Mouse (Mus musculus): ENCODE measurements around the gene Stk4. TPM values are rescaled to one million over a fixed set of nuclear protein-coding genes. Genes with fewer than 3 reads are reported as not detected.

The Stk4 gene
- polyA plus RNA-seq (2012; rRNA removed): 14.7 and 14.8 TPM in 2 replicates

DNA sequence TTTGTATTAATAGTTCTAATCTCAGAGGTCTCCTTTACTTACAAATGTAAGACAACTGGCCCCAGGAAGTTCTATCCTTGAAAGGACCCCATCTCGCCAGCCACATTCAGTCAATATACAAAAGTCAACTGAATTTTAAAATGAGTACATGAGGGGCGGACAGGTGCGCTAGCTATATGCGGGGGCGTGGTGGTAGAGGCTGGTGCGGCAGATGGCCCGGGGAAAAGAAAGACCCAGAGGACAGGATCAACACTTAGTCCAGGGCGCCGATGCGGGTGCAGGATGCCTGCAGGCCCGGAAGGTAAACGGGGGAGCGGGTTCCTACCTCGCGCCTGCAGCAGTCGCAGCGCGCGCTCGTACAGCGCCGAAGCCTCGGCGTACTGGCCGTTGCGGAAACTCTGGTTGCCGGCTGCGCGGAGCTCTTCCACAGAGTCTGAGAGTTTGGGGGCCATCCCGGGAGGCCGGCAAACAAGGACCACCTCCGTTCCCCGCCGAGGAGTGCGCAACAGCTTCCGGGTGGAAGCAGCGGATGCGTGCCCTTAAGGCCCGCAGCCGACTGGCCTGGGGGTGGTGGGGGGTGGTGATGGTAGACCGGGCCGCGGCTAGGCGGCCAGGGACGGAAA, at the start of gene Stk4:
Gene Stk4 (plus strand): TSS at position 181 of the 623 bp plus-strand sequence.
- H3K36me3 ChIP-seq (ENCODE audit: control insufficient read depth, insufficient read depth, low read length): peaks cover 1% of the 10 kb centered on the region; the same call in 1 of the 2 replicates
- no peaks in the 10 kb centered on the region for H3K27me3 ChIP-seq (ENCODE audit: control insufficient read depth, insufficient read depth, low read length)
- H3K4me1 ChIP-seq (ENCODE audit: control insufficient read depth, insufficient read depth, low read length): peaks cover 9% of the 10 kb centered on the region
- peak within 1 kb of the TSS; percentile 93 for H3K4me3 ChIP-seq (ENCODE audit: control insufficient read depth, low read depth, low read length)
- peak within 1 kb of the TSS; percentile 90 for H3K27ac ChIP-seq (ENCODE audit: control insufficient read depth, insufficient read depth, low read depth, low read length)
- peak; percentile 59; the same call in 1 of the 2 replicates for TF ChIP-seq POLR2A (IDR thresholded peaks at IDR 0.05; ENCODE audit: control insufficient read depth, low read depth, low read length)
- no peak for TF ChIP-seq CTCF (IDR thresholded peaks at IDR 0.05; ENCODE audit: control insufficient read depth, insufficient read depth, insufficient replicate concordance, low read depth, low read length)

DNA sequence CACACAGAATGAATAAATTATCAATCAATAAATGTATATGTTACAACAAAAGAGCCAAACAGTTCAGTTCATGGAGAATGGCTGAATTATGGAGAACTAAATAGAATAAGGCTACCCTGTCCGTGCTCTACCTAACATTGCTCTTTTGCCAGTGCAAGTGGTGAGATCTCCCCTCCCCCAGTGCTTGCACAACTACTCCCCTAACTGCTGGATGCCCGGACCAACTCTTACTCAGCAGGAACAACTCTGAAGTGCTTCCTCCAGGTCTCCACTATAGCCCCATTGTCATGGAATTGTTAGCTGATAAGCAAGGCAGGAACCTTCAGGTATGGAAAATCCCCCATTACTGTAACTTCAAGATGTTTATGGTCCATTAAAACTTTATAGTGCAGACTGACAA, 48.0 kb upstream of the Stk4 start:
- H3K27me3 ChIP-seq (ENCODE audit: control insufficient read depth, insufficient read depth, low read length): no peaks in the 10 kb centered on the region
- no peak overlapping the region for H3K27ac ChIP-seq (ENCODE audit: control insufficient read depth, insufficient read depth, low read depth, low read length)
- no peaks in the 10 kb centered on the region for H3K4me1 ChIP-seq (ENCODE audit: control insufficient read depth, insufficient read depth, low read length)
- peaks cover 3% of the 10 kb centered on the region for H3K36me3 ChIP-seq (ENCODE audit: control insufficient read depth, insufficient read depth, low read length)
- TF ChIP-seq CTCF (IDR thresholded peaks at IDR 0.05; ENCODE audit: control insufficient read depth, insufficient read depth, insufficient replicate concordance, low read depth, low read length): no peak
- TF ChIP-seq POLR2A (IDR thresholded peaks at IDR 0.05; ENCODE audit: control insufficient read depth, low read depth, low read length): no peak
- no peak overlapping the region for H3K4me3 ChIP-seq (ENCODE audit: control insufficient read depth, low read depth, low read length)

DNA sequence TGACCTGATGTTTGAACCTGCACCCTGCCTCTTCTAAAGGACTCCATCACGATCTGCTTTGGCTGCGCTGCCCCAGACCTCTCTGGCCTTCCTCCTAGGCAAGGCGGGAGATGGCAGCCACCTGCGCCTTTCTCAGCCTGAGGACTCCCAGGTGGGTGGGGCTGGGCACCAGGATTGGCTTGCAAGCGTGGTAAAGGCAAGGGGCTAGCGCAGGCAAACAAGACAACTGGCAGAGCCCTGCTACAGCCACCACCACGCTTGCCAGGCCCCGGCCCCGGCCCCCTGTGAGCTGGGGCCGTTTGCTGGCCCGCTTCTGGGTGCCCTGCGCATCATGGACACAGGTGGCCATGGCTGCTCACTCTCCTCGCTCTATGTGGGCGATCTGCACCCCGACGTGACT, 45.0 kb upstream of the Stk4 start, which contains the start of gene Pabpc1l:
Gene Pabpc1l (plus strand): TSS at position 301 of the 400 bp plus-strand sequence.
- no peaks in the 10 kb centered on the region for H3K27me3 ChIP-seq (ENCODE audit: control insufficient read depth, insufficient read depth, low read length)
- H3K36me3 ChIP-seq (ENCODE audit: control insufficient read depth, insufficient read depth, low read length): no peaks in the 10 kb centered on the region
- no peaks in the 10 kb centered on the region for H3K4me1 ChIP-seq (ENCODE audit: control insufficient read depth, insufficient read depth, low read length)
- TF ChIP-seq POLR2A (IDR thresholded peaks at IDR 0.05; ENCODE audit: control insufficient read depth, low read depth, low read length) (no peak), CTCF (IDR thresholded peaks at IDR 0.05; ENCODE audit: control insufficient read depth, insufficient read depth, insufficient replicate concordance, low read depth, low read length) (no peak)
- no peak within 1 kb of the TSS for H3K27ac ChIP-seq (ENCODE audit: control insufficient read depth, insufficient read depth, low read depth, low read length)
- H3K4me3 ChIP-seq (ENCODE audit: control insufficient read depth, low read depth, low read length): no peak within 1 kb of the TSS

DNA sequence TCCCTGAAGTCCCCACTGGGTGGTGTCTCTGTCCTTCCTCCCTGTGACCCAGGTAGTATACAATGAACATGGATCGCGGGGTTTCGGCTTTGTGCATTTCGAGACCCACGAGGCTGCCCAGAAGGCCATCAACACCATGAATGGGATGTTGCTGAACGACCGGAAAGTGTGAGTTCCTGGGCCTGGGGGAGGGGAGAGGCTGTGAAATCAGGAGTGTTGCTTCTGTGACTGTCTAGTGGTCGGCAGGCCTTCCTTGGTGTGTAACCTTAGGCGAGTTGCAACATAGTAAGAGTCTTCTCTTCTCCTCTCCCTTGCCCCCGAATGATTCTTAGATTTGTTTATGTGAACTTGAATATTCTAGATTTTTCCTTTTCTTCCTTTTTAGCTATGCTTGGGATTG, 39.0 kb upstream of the Stk4 start:
- no peaks in the 10 kb centered on the region for H3K27me3 ChIP-seq (ENCODE audit: control insufficient read depth, insufficient read depth, low read length)
- no peak overlapping the region for H3K4me3 ChIP-seq (ENCODE audit: control insufficient read depth, low read depth, low read length)
- no peak for TF ChIP-seq CTCF (IDR thresholded peaks at IDR 0.05; ENCODE audit: control insufficient read depth, insufficient read depth, insufficient replicate concordance, low read depth, low read length)
- no peak for TF ChIP-seq POLR2A (IDR thresholded peaks at IDR 0.05; ENCODE audit: control insufficient read depth, low read depth, low read length)
- H3K36me3 ChIP-seq (ENCODE audit: control insufficient read depth, insufficient read depth, low read length): no peaks in the 10 kb centered on the region
- H3K4me1 ChIP-seq (ENCODE audit: control insufficient read depth, insufficient read depth, low read length): peaks cover 2% of the 10 kb centered on the region; the same call in 1 of the 2 replicates
- H3K27ac ChIP-seq (ENCODE audit: control insufficient read depth, insufficient read depth, low read depth, low read length): no peak overlapping the region

DNA sequence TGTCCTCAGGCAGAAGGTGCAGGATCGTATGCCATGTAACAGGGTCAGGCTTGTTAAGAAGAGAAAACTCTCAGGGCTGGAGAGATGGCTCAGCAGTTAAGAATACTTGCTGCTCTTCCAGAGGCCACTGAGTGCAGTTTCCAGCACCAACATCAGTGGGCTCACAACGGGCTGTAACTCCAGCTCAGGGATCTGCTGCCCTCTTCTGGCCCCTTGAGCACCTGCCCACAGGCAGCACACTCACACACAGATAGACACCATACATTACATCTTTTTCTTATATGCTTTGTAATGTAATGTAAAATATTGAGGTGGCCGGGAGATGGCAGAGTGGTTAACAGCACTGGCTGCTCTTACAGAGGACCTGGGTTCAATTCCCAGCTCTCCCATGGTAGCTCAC, 37.1 kb upstream of the Stk4 start:
- TF ChIP-seq CTCF (IDR thresholded peaks at IDR 0.05; ENCODE audit: control insufficient read depth, insufficient read depth, insufficient replicate concordance, low read depth, low read length) (no peak; the same call in 1 of the 2 replicates), POLR2A (IDR thresholded peaks at IDR 0.05; ENCODE audit: control insufficient read depth, low read depth, low read length) (no peak)
- no peaks in the 10 kb centered on the region for H3K27me3 ChIP-seq (ENCODE audit: control insufficient read depth, insufficient read depth, low read length)
- H3K4me3 ChIP-seq (ENCODE audit: control insufficient read depth, low read depth, low read length): no peak overlapping the region
- peaks cover 2% of the 10 kb centered on the region; the same call in 1 of the 2 replicates for H3K4me1 ChIP-seq (ENCODE audit: control insufficient read depth, insufficient read depth, low read length)
- H3K36me3 ChIP-seq (ENCODE audit: control insufficient read depth, insufficient read depth, low read length): no peaks in the 10 kb centered on the region
- no peak overlapping the region for H3K27ac ChIP-seq (ENCODE audit: control insufficient read depth, insufficient read depth, low read depth, low read length)

DNA sequence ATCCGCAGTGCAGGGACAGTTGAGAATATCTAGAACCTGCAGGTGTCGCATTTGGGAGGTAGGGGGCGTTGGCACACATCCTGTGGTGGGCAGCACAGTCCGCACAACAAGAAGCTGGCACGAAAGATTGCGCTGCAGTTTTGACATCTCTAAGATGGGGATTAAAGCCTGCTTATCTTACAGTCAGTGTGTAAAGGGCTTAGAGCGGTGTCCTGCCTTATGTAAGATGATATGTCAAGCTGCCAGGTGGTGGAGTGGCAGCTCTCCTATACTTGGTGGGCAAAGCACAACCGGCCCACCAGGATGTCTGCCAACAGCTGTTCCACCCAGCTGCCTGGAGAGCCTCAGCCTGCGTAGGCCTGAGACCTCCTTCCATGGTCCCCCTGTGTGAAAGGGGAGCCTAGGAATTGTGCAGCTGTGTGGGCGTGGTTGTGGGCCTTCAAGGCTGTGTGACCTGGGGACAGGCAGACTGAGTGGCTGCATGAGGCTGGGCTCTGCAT, 33.6 kb upstream of the Stk4 start:
- Histone ChIP-seq H3K36me3 (ENCODE audit: control insufficient read depth, insufficient read depth, low read length) (no peaks in the 10 kb centered on the region), H3K27ac (ENCODE audit: control insufficient read depth, insufficient read depth, low read depth, low read length) (no peak overlapping the region), H3K27me3 (ENCODE audit: control insufficient read depth, insufficient read depth, low read length) (no peaks in the 10 kb centered on the region), H3K4me1 (ENCODE audit: control insufficient read depth, insufficient read depth, low read length) (peaks cover 2% of the 10 kb centered on the region; the same call in 1 of the 2 replicates), H3K4me3 (ENCODE audit: control insufficient read depth, low read depth, low read length) (no peak overlapping the region)
- TF ChIP-seq POLR2A (IDR thresholded peaks at IDR 0.05; ENCODE audit: control insufficient read depth, low read depth, low read length): no peak
- TF ChIP-seq CTCF (IDR thresholded peaks at IDR 0.05; ENCODE audit: control insufficient read depth, insufficient read depth, insufficient replicate concordance, low read depth, low read length): no peak

DNA sequence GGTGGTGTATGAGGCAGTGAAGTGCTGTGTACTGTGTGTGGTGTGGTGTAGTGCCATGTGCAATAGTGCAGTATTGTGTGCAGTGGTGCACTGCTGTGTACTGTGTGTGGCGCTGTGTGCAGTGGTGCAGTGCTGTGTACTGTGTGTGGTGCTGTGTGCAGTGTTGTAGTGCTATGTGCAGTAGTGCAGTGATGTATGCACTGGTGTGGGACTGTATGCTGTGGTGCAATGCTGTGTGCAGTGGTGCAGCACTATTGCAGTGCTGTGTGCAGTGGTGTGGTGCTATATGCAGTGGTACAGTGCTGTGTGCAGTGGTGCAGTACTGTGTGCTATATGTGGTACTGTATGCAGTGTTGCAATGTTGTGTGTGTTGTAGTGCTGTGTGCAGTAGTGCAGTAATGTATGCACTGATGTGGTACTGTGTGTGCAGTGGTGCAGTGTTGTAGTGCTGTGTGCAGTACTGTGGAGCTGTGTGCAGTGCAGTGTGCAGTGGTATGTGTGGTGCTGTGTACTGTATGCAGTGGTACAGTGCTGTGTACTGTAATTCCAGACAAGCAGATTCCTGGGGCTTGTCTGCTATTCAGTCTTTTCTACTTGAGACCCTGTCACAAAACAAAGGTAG, 31.6 kb upstream of the Stk4 start:
- TF ChIP-seq POLR2A (IDR thresholded peaks at IDR 0.05; ENCODE audit: control insufficient read depth, low read depth, low read length) (no peak), CTCF (IDR thresholded peaks at IDR 0.05; ENCODE audit: control insufficient read depth, insufficient read depth, insufficient replicate concordance, low read depth, low read length) (no peak)

More for the DNA sequence above, 31.6 kb upstream of the Stk4 start:
- H3K27me3 ChIP-seq (ENCODE audit: control insufficient read depth, insufficient read depth, low read length): no peaks in the 10 kb centered on the region
- H3K27ac ChIP-seq (ENCODE audit: control insufficient read depth, insufficient read depth, low read depth, low read length): no peak overlapping the region
- no peaks in the 10 kb centered on the region for H3K36me3 ChIP-seq (ENCODE audit: control insufficient read depth, insufficient read depth, low read length)
- H3K4me3 ChIP-seq (ENCODE audit: control insufficient read depth, low read depth, low read length): no peak overlapping the region
- H3K4me1 ChIP-seq (ENCODE audit: control insufficient read depth, insufficient read depth, low read length): no peaks in the 10 kb centered on the region

All from testis, adult 2 months (tissue).